Mouse (Mus musculus) kidney, adult 2 months (tissue): ENCODE results near the gene Fam90a1a.

Experiments used
- CTCF ChIP-seq: fragments of 200-500 bp; conservative IDR thresholded peaks from 2 replicates; pipeline ENCODE4 v1.5.1; 2011; ENCODE audit warnings: low read depth, mild to moderate bottlenecking, control low read depth, low read length, moderate library complexity, mixed read lengths; ENCODE audit not compliant: insufficient read depth, insufficient read length
- POLR2A ChIP-seq: fragments of 200-500 bp; IDR thresholded peaks from one replicate; pipeline ENCODE4 v1.6.1; 2011; ENCODE audit warnings: low read depth, low read length, control low read depth

DNA sequence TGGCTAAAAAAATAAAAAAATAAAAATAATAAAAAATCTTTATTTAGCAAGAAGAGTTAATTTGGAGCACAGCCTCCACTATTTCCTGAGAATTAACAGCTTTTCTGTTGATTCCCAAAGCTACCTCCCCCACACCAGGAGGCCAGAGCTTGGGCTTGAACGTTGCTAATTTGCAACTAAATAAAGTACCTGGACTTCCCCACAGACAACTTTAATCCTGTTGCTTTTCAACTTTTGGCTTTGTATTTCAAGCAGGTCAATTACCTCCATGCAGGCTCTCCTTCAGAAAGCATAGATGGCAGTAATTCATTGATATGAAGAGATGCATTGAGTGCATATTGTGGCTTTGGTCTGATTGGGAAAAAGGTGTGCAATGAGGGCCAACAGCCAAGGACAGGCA lies 46.6 kb upstream of the Fam90a1a start:
- TF ChIP-seq POLR2A (no peak), CTCF (no peak)
